Mouse (Mus musculus) gastrocnemius, postnatal 14 days (tissue): ENCODE results near the gene Med20. TPM values are rescaled to one million over a fixed set of nuclear protein-coding genes. Genes with fewer than 3 reads are reported as not detected.
A peak's percentile ranks its signal among the peaks of the same experiment; 100 is the strongest.

Experiments used
- DNase-seq: peaks from one replicate; pipeline ENCODE4 v3.0.0; 2021; ENCODE audit warnings: mixed read lengths
- intact Hi-C: fragments of 180-260 bp; cut with DNase I; formaldehyde crosslinking; loops from one replicate; pipeline ENCODE4 v1.15.1; 2025; ENCODE audit warnings: low total_unique reads
- total RNA-seq, 2 experiments: library from RNA; stranded (reverse); gene quantifications; 2 replicates each; pipeline ENCODE4 v1.2.3; 2021

Gene Med20
- total RNA-seq, 2 experiments from 2014 or later: 10.3 to 12.6 TPM

- no peak for DNase-seq
- intact Hi-C loops: no loop called here
These were observed 47.4 kb downstream of the Med20 start for GRCm38 (mm10) chr17:47658741-47659243.

GRCm38 (mm10) chr17:47663009-47663713, 51.8 kb downstream of the Med20 start:
- no peak for DNase-seq
- intact Hi-C loops: no loop called here

- no peak for DNase-seq
- intact Hi-C loops: no loop called here
These were observed 53.1 kb downstream of the Med20 start for GRCm38 (mm10) chr17:47664474-47664873.

- no peak for DNase-seq
- intact Hi-C loops: no loop called here
These were observed 57.8 kb downstream of the Med20 start for GRCm38 (mm10) chr17:47669166-47669565.

- intact Hi-C loops: loop anchor here (5.0 to 10.0 kb wide), 3 partner anchors 35 to 157 kb away; partner anchors contain the start of genes Bysl, Gm20517 and Med20
- DNase-seq: no peak
These were observed 60.6 kb downstream of the Med20 start for GRCm38 (mm10) chr17:47671988-47672310.

- intact Hi-C loops: loop anchor here (5.0 to 10.0 kb wide), 3 partner anchors 35 to 158 kb away; partner anchors contain the start of genes Bysl, Gm20517 and Med20
- DNase-seq: peak; percentile 77
These were observed 61.1 kb downstream of the Med20 start for GRCm38 (mm10) chr17:47672311-47673111.

Other genes starting within 250 kb of the Med20 start
- 10 to 100 TPM; 36.8 to 40.7 TPM for gene Mrps10, start 242.7 kb upstream of the Med20 start, total RNA-seq
- under 1 TPM; 0.22 to 0.41 TPM for gene Guca1b, start 226.2 kb upstream of the Med20 start, total RNA-seq
- under 1 TPM; 0.27 to 0.66 TPM for gene Guca1a, start 211.0 kb upstream of the Med20 start, total RNA-seq
- under 1 TPM; 0.31 to 0.49 TPM for gene AI661453, start 175.0 kb upstream of the Med20 start, total RNA-seq
- not detected for gene 1700001C19Rik, start 174.2 kb upstream of the Med20 start, total RNA-seq
- 10 to 100 TPM in 1 of 2 experiments, 1 to 10 TPM in 1; 9.5 to 10.2 TPM for gene Taf8, start 109.3 kb upstream of the Med20 start, total RNA-seq
- gene Ccnd3, start 106.5 kb upstream of the Med20 start, total RNA-seq: 10 to 100 TPM; 57.0 to 63.3 TPM
- gene Bysl, start 90 bp upstream of the Med20 start, total RNA-seq: 10 to 100 TPM; 12.3 to 14.8 TPM
- 1 to 10 TPM; 1.2 to 1.9 TPM for gene Gm20517, start within 50 bp of the Med20 start, total RNA-seq
- 1 to 10 TPM; 3.2 to 4.3 TPM for gene Usp49, start 19.1 kb downstream of the Med20 start, total RNA-seq
- gene Tomm6, start 76.8 kb downstream of the Med20 start, total RNA-seq: 100 to 1,000 TPM; 147 to 153 TPM
- 1 to 10 TPM; 3.0 to 3.1 TPM for gene Frs3, start 77.4 kb downstream of the Med20 start, total RNA-seq
- gene Gm21981, start 82.9 kb downstream of the Med20 start, total RNA-seq: under 1 TPM; 0.24 to 0.47 TPM
- 1 to 10 TPM; 1.3 to 2.2 TPM for gene Prickle4, start 83.2 kb downstream of the Med20 start, total RNA-seq
- gene Pgc, start 115.3 kb downstream of the Med20 start, total RNA-seq: not detected
- gene Tfeb, start 125.4 kb downstream of the Med20 start, total RNA-seq: 10 to 100 TPM; 60.0 to 66.0 TPM
- 1 to 10 TPM; 2.4 to 3.5 TPM for gene Mdfi, start 223.1 kb downstream of the Med20 start, total RNA-seq